Mouse (Mus musculus) ovary, postnatal 14 days (tissue): ENCODE results near the gene Gdf1.

Experiments
- DNase-seq: peaks from one replicate; pipeline ENCODE4 v3.0.0; 2022; ENCODE audit warnings: low spot score

Gdf1 gene

DNA sequence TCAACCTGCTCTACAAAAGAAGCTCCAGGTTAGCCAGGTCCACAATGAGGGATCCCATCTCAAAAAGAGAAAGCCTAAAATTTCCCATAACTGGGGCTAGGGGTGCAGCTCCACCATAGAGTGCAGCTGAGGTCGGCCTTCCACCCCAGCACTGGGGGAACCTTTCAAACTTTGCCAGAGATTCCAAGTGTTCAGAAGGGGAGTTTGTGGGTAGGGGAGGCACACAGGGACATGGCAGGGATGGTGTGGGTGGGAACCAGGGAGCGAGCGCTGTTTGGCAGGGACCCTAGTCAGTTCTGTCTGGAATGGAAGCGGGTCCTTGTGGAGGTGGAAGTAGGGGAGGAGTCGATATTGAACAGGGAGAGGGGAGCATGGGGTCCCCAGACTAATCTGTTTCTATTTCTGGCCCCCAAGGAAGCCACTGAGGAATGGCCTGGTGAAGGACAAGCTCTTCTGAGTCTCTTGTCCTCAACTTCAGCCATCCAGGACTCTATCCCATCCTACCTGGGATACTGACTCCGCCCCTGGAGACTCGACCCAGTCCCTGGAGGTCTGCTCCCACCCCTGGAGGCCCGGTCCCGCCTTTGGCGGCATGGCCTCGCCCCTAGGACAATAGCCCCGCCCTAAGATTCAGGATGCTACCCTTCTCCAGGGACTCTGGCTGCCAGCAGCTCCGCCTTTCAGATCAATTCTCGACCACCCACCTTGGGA, at the start of gene Gdf1:
Gene Gdf1 (plus strand): TSS at position 694 of the 711 bp plus-strand sequence.
- no peak for DNase-seq

DNA sequence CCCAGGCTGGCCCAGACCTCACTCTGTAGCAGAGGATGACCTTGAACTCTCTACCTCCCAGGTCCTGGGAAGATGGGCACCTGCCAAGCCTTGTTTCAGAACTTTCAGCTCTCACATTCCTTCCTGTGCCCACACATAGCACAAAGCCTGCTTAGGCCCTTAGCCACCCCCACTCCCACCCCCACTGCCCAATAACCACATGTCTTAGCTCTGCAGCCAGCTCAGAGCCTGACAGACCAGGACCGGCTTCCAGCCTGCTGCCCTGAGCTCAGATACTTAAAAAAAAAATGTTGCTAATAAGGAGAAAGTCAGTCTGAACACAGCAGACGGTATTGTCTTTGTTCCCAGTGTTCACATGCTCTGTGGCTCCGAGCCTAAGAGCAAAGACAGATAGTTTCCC, 48.6 kb upstream of the Gdf1 start:
- DNase-seq = no peak

DNA sequence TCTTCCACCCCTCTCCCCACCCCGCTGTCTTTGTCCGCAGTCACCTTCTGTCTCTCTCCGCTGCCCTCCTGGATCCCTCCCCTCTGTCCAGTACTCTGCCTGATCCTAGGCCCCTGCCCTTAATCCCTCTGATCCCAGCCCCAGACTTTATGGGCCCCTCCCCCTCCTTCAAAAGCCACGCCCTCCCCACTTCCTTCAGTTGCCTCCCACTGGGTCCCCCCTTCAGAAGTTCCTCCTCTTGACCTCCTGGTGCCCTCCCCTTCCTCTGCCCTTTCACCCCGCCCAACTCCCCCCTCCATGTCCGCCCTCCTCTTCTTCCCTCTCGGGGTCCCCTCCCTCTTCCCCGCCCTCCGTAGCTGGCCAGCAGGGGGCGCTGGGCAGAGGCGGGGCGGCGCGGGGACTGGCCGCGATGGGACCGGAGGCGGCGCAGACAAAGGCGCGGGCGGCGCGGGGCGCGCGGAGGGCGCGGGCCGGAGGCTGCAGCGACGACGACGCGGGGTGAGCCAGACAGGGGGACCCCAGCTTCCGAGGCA, 46.9 kb upstream of the Gdf1 start, which contains the start of gene Homer3:
Gene Homer3 (plus strand): TSS at position 225 of the 533 bp plus-strand sequence.
- DNase-seq = peak; percentile 92

DNA sequence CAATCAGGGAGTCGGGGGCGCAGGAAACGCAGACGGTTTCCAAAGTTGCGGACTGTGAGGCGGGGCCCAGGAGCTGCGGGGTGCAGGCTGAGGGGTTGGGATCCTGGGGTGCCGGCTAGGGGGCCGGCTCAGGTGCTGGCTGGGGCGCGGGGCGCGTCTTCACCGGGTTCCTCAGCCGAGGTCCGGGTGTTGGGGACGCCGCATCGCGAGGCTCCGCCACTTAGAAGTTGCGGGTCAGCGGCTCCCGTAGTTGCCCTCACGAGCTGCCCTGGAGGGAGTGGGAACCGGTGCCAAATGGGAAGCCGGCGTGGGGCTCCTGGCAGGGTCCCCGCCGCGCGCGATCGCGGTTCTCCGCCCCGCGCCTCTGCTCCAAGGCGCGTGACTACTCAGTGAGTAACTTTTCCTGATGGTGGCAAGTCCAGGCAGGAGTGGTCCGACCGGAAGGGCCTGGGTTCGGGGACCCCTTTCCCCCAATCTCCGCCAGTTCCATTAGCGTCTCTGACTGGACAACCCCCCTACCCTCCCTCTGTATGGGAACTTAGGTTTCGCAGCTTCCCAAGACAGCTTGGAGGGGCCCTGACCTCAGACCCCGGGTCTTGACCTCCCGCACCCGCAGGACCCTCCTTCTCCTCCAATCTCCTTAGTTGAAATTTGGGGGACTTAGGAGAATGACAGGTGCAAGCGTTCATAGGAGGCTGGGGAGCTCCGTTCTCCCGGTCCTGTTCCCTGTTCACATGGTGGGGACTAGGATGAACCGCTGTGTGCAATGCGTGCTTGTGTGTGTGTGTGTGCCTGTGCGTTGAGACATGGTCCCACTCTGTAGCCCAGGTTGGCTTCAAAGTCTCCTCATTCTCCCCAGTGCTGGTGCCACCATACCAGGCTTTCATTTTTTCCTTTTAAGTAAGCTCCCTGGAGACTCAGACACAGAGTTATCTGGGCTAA, 46.2 kb upstream of the Gdf1 start:
- DNase-seq = no peak

DNA sequence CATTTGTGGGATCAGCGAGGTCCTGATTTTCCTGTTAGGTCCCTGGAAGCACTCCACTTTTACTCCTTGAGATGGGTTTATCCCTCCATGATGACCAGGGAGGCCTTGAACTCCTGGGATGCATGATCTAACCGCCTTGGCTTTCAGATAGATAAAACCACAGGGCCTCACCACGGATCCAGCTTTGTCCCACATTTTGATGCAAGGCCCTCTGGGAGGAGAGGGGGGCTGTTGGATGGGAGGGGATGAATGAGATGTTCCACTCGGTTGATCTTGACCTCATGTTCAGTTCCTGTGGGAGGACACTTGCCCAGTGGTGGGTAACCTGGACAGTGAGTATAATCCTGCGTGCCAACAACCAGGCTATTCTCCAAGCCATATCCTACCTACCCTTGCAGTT, 45.2 kb upstream of the Gdf1 start:
- no peak for DNase-seq

- DNase-seq = no peak
Observed at GRCm38 (mm10) chr8:70285304-70285703, 44.3 kb upstream of the Gdf1 start.

DNA sequence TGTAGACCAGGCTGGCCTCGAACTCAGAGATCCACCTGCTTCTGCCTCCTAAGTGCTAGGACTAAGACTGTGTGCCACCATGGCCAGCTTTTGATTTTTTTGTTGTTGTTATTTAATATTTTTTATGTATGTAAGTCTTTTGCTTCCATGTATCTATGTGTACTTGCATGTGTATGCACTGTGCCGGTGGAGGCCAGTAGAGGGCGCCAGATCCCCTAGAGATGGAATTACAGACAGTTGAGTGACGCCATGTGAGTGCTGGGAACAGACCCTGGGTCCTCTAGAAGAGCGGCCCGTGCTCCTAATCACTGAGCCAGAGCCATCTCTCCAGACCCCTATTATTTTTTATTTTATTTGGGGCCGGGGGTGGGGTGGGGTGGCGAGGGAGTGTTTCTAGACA, 42.9 kb upstream of the Gdf1 start:
- DNase-seq = no peak

DNA sequence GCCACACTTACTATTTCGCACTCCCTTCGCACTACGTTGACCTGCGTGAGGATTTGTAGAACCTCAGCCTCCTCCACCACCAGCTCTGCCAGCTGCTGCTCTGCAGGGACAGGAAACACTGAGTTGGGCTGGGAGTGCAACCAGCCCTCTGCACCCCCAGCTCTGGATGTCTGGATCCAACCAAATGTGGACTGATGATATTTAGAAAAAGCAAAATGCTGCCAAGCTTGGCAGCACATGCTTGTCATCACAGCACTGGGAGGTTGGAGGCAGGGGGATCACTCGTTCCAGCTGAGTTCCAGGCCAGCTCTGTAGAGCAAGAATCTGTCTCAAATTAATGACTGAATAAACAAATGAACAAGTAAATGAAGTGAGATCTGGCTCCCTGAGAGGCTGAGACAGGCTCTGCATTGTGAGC, 35.6 kb upstream of the Gdf1 start:
- DNase-seq = no peak

DNA sequence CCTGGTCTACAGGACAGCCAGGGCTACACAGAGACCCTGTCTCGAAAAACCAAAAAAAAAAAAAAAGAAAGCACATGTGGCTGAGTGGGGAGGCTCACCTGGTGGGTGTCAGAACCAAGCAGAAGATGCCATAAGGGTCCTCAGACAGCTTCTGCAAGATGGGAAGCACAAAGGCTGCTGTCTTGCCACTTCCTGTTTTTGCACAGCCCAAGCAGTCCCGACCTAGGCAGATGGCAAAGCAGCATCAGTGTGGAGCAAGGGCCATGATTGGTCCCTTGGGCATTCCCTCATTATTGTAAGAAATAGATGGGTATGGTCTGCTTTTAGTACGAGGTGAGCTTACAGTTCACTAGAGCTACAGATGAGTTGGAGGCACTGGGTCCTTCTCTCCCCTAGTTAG, 28.7 kb upstream of the Gdf1 start:
- no peak for DNase-seq

- peak; percentile 91 for DNase-seq
Observed at GRCm38 (mm10) chr8:70302358-70302890, 27.2 kb upstream of the Gdf1 start, which contains the start of the genes Ddx49 and Cope. Gene Ddx49, minus strand, starts transcription at chr8:70302489. Gene Cope, plus strand, starts transcription at chr8:70302518.

- no peak for DNase-seq
Observed at GRCm38 (mm10) chr8:70302901-70303300, 26.7 kb upstream of the Gdf1 start.

DNA sequence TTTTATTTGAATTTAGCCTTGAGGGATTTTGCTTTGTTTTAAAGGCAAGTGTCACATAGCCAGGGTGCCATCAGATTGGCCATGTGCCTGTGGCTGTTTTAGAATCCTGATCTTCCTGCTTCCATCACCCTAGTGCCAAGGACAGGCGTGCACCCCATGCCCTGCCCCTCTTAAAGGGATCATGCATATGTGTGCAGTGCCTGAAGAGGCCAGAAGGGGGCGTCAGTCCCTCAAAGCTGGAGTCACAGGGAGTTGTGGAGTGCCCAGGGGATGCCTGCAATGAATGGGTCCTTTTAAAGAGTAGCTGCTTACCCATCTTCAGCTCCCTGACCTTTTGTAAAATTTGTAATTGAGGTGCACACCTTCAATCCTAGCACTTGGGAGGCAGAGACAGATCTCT, 20.3 kb upstream of the Gdf1 start:
- no peak for DNase-seq

GRCm38 (mm10) chr8:70313399-70313798, 16.2 kb upstream of the Gdf1 start:
- DNase-seq = no peak

GRCm38 (mm10) chr8:70315624-70316510, 13.8 kb upstream of the Gdf1 start, which contains the start of gene Cers1:
Gene Cers1, plus strand, starts transcription at chr8:70315775.
- DNase-seq = peak; percentile 46

GRCm38 (mm10) chr8:70316511-70317504, 12.8 kb upstream of the Gdf1 start:
- no peak for DNase-seq

DNA sequence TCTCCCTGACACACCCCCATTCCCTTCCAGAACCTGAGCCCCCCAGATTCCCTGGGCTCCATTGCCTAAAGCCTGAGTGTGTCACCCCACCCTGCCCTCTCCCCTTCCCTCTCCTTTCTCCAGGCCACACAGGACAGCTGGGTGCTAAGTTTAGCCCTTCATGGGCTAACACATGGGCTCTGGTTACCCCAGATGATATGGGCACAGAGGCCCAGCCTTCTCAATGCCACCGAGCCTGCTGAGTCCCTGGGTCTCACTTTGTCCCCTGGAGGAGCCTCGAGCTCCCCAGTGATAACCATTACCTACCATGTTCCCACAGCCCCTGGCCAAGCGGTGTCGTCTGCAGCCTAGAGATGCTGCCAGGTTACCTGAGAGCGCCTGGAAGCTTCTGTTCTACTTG, 11.7 kb upstream of the Gdf1 start:
- no peak for DNase-seq

- no peak for DNase-seq
Observed at GRCm38 (mm10) chr8:70323716-70324115, 5.9 kb upstream of the Gdf1 start.

GRCm38 (mm10) chr8:70327512-70327911, 2.1 kb upstream of the Gdf1 start:
- DNase-seq = no peak

DNA sequence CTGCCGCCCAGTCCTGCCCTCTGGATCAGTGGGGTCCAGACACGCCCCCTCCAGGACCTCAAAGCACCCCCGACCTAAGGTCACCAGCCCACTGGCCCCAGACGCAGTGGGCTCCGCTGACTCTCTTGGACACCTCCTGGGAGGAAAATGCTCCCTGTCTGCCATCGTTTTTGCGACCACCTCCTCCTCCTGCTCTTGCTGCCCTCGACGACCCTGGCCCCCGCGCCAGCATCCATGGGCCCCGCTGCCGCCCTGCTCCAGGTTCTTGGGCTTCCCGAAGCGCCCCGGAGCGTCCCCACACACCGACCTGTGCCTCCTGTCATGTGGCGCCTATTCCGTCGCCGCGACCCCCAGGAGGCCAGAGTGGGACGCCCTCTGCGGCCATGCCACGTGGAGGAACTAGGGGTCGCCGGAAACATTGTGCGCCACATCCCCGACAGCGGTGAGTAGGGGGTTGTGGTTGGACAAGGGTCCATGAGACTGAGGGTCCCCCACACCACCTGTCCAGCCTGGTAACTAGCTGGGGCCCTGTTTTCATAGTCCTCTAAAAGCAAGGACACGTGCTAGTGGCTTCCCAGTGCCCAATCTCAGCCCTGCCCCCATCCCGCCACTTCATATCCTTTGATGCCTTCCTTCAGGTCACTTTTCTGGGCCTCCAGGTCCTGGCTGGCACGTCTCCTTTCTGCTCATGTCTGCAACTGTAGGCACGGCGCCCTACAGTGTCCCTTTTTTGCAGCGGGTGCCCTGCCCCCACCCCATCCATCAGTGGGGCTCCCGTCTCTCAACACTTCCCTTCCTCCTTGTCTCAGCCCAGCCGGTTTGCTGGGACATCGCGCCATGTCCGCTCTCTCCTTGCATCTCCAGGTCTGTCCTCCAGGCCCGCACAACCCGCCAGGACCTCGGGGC, 471 bp downstream of the Gdf1 start:
- DNase-seq = no peak
